Mouse (Mus musculus) layer of hippocampus, adult 11-12 months (tissue): ENCODE results near the gene Eno4.

Experiments
- DNase-seq: peaks from one replicate; pipeline ENCODE4 v3.0.0; 2022; ENCODE audit warnings: low spot score

Gene Eno4

DNA sequence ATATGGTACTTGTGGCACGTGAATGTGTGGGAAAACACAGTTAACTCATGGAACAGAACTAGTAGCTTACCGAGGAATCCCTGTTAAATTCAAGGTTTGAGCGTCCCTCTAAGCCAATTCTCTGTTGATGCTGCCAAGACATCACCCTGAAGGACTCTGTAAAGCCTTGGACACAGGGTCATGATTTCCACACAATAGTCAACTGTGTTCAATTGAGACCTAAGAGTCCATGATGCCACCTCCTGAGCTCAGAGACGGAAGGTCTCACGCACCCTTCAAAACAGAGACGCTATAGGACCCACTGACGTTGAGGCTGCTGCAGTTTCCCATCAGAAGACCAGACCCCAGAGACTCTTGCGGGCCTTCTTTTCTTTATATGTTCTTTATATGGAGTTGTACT is 30.9 kb downstream of the Eno4 start:
- no peak for DNase-seq

DNA sequence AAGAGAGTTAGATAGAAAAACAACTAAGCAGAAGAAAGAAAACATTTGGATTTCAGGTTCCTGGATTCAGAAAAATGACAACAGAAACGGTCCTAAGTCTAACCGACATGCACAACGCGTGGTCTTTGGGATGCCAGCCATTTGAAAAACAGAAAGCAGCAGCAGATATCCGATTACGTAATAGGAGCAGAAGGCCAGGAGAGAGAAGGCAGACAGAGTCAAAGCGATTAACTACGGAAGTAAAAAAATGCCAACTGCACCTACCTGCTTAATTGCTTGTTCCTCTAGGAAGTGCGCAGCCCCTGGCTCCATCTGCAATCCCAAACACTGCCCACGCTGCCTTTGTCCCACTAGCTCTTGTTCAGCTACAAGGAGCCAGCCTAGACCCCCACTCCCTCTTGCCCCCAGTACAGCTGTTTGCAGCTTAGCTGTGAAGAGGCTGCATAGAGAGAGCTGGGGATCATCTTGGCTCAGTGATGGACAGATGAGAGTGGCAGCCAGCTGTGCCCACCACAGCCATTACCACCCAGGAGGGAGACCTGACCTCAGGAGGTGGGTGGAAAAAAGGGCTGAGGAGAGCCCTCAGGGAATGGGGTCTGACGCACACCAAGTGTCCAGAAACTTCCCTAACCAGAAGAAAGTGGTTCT is 32.1 kb downstream of the Eno4 start:
- DNase-seq: no peak

DNA sequence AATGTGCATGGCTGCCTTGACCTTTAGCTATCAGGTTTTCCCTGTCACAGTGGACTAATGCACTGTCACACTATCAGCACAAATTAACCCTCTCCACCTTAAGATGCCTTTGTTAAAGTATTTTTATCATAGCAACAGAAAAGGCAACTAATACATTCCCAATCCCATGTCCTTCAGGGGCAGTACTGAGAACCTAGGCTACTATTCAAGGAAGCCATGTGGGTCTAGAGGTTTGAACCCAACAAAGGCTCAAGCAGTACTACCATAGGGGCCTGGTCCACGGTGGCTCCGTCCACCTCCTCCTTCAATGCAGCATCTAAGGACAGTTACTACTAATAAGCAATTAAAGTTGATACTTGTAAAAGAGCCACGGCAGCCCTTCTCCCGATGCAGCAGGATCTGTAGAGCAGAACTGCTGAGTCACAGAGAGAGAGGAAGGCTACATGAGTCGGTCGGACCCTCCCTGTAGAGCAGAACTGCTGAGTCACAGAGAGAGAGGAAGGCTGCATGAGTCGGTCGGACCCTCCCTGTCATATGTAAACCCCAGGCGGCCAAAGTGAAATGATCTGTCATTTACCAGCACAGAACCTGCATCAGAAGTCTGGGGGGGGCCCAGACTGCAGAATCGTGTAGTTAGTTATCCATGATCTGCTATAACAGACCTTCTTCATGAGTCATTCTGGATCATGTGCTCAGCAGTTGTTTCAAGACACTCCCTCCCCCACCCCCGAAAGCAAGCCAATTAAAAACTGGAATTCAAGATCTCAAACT is 35.4 kb downstream of the Eno4 start:
- peak; percentile 43 for DNase-seq

- DNase-seq: peak; percentile 32
These were observed 36.3 kb downstream of the Eno4 start for GRCm38 (mm10) chr19:58979436-58980055.

DNA sequence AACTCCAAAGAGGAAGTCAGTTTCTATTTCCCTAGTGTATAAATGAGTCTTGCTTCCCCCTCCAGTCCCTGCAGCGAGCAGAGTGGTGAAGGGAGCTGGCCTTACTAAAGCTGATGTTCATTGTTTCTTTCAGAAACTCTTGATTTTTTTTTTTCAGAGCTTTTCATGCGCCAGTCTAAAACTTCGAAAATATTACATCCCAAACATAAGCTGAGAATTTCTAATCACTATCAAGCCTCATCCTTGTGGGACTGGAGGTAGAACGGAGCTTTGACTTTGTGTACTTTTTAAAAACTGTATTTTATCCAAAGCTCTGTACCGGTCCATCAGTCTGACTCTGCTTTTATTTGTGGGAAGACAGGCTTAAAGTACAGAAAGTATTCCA is 36.8 kb downstream of the Eno4 start:
- DNase-seq: no peak

DNA sequence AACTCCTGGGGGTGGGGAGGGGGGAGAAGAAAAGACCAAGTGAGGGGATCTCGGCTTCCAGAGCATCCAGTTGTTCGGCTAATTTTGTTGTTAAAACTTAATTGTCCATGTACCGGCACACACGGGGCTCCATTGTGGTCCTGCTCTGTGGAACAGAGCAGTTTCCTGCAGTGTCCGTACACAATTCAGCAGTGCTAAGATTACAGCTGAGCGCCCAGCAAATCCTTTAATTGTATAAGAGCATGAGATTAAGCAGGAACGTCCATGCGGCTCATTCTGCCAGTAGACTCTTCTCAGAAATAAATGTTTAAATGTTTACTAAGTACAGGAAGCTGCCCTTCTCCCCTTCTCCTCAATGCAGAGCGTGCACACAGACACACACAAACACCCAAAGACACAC is 38.3 kb downstream of the Eno4 start:
- DNase-seq: no peak

DNA sequence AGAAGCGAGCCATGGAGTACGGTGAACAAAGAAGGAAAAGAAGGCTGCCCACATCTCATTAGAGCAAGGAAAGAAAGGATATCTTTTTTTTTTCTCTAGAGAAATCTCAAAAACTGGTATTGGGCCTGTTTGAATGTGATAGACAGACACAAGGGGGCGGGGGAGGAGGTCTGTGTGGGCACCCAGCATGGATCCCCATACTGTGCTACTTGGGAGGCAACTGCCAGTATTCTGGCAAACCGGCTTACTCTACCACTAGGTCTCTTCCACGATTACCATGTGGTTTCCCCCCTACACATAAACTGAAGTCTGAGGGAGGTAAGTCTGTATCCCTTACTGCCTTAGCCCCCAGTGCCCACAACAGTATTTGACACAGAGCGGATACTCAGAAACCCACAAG is 59.6 kb downstream of the Eno4 start:
- peak; percentile 15 for DNase-seq

GRCm38 (mm10) chr19:59006577-59007340 is 63.5 kb downstream of the Eno4 start:
- DNase-seq: peak; percentile 52

GRCm38 (mm10) chr19:59010802-59011201 is 67.6 kb downstream of the Eno4 start:
- no peak for DNase-seq
